Mouse (Mus musculus) CD4-positive helper T cell, adult 2 months (primary cell): ENCODE results near the gene Zpld1.

Experiments
- DNase-seq: peaks from one replicate; pipeline ENCODE4 v3.0.0-alpha.2; 2012; ENCODE audit warnings: low read depth, missing footprints, low spot score

Gene Zpld1

DNA sequence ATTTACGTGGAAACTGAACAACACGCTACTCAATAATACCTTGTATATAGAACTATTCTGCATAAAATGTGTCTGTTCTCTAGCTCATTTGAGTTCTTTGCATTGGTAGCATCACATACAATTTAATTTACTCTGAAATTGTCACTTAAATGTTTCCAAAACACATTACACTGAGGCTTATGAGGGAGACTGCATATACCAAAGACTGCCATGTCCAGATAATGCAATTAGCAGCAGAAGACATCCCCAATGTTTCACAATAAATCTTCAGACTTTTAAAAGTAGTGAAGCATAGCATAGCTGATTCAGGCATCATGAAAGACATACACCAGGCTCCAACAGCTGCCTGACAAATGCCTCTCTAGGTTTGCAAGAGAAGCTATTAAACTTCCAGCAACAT, at the start of gene Zpld1:
Gene Zpld1 (minus strand): TSS at position 101 of the 400 bp plus-strand sequence.
- DNase-seq = no peak

DNA sequence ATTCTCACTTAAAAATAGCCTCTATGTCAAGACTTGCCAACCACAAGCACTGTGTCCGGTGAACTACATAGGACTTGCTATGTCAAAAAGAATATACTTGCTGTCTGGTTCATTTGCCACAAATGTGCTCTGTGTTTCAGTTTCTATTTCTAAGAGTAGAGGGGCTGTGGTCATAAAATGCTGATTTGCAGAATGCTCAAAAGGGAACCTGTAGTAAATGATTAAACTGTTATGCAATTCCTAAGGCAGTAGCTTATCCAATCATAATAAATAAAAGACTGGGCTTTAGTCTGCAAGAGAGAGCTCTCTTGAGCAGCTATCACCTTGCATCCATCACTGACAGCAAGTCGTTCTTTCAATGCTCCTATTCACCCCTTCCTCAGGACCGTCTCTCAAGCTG, 47.9 kb upstream of the Zpld1 start:
- DNase-seq = no peak

DNA sequence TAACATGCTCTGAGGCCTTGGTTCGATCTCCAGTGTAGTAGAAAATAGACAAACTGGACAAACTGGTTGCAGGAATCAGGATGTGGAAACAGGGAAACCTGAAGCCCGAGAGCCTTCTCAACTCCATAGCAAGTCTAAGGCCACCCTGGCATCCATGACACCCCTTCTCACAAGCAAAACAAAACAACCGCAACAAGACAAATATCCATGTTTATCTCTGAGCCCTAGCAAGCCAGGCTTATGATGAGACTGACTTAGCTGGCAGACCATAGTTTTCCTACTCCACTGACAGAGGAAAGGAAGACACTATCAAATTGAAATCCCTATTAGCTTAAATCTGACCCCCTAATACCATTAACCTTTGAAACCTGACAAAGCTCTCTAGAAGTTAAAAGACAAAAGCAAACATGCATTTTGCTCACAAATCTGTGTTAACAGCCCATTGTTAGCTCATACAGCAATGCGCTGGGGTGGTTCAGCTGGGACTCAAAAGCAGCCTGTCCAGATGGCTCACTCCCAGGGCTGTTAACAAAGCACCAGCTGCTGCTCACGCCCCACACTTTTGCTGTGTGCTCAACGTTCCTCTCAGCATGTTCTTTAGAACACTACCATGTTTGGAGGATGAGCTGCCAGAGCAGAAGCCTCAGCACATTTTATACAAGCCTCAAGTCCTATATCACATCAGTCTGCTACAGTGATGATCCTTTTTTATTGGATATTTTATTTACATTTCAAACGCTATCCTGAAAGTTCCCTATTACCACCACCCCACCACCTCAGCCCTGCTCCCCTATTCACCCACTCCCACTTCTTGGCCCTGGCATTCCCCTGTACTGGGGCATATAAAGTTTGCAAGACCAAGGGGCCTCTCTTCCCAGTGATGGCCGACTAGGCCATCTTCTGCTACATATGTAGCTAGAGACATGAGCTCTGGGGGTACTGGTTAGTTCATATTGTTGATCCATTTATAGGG, 24.0 kb upstream of the Zpld1 start:
- no peak for DNase-seq

DNA sequence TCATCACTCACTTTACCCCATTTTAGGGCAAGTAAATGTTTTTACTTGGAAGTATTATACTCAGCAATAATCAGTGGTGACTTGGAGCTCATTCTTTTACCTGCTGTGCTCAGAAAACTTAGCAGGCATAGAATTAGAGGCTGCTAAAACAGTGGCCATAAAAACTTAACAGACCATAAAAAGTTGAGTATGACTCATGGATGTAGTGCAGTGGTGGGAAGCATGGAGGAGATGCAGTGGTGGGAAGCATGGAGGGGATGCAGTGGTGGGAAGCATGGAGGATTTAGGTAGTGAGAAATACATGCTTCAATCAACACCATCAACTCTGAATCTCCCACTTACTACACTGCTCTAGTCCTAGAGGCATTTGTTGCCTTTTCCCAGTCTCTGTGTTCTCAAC, 19.2 kb upstream of the Zpld1 start:
- DNase-seq = no peak

DNA sequence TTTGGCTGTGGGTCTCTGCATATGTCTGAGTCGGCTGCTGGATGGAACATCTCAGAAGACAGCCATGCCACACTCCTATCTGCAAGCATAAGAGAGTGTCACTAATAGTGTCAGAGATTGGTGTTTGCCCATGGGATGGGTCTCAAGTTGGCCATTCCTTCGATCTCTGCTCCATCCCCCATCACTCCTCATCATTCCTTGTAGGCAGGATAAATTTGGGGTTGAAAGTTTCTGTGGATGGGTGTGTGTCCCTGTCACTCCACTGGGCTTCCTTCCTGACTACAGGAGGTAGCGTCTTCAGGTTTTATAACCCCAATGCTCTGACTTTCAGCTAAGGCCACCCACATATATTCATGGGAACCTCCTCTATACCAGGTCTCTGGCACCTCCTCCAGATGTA, 14.3 kb upstream of the Zpld1 start:
- no peak for DNase-seq

DNA sequence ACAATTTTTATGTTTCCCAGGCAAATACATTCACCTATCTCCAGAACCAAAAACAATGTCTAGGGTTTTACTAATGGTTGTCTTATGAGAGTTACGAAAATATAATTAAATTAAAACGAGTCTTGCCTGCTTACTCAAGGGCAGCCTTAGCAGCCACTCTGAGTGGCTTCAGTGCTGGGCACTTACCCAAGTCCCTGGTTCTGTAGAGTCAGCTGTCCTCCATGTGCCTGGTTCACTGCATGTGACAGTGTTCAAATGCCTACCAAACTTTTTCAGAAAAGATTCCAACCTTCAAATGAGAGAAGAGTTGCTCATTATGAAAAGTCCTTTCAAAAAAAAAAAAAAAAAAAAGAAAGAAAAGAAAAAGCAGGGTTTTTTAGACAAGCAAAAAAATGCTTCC, 15.1 kb downstream of the Zpld1 start:
- DNase-seq = no peak

DNA sequence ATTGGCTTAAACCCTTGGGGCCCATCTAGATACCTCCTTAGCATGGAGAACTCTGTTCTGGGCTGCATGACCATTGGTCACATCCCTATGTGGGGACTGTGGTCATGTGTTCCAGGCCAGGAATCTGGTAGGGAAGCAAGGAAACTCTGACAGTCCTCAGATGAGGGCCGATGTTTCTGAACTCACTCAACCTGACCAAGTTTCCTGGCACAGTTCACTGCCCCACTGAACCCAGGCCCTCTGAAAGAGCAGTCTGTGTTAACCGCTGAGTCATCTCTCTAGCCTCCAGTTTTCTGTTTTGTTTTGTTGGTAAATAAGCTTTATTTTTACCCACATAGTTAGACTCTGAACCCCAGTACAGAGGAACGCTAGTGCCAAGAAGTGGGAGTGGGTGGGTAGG, 20.3 kb downstream of the Zpld1 start:
- no peak for DNase-seq

DNA sequence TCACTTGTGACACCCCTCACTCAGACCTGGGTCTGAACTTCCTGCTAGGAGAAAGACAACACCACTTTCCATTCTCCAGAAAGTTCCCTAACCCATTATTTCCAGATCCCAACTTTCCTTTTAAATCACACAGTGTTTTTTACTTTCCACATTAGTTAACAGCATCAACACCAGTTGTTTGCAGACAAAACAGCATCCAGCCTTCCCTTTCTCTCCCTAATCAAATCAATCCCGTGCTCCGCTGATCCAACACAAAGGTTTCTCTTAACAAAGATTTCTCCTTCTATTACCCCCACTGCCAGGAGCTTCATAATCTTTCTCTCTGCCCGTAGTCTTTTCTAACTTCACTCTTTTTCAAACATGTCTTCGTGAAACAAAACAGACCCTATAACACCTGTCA, 32.5 kb downstream of the Zpld1 start:
- DNase-seq = no peak

DNA sequence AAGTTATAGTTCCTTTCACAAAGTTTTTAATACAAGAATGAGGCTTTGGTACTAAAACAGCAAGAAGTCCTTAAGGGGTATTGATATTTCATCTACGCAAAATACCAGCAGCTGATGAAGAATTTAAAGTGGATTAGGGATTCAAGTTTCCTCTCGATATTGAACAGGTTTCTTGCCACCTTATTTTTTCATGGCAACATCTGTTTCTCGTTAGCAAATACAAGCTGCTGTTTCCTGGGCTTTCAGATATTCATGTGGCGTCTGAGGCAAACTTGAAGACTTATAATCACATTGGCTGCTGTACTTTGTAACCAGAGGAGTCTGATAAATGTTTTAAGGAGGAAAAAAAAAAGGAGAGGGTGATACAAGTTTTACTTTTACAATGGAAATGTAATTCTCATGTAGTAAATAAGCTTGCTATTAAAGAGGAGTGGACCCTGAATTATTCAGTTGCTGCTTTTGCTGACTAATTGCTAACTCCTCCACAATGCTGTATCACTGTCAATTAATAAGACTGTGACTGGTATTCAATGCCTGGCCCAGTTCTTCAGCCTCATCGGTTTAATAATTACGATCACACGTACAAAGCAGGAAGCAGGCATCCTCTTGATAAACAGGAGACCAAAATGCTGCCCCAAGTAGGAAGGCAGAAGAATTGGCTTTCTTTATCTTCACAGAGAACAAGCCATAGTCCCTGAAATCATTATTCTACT, 36.8 kb downstream of the Zpld1 start:
- DNase-seq = no peak

DNA sequence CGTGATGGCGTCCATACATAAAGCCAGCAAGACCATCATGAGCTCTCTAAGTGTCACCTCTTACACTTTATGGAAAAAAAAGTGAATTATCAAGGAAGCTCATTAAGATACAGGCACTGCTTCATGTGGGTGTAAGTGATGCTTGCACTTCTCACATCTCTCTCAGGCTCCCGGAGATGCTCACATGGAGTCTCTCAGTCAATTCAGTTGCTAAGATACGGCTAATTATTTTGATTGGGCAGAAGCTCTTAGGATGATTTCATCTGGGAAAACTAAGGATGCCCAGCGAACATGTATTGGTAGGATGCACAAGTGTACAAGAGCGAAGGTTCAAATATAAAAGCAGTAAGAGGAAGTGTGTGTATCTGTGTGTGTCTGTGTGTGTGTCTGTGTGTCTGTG, 38.1 kb downstream of the Zpld1 start:
- no peak for DNase-seq

DNA sequence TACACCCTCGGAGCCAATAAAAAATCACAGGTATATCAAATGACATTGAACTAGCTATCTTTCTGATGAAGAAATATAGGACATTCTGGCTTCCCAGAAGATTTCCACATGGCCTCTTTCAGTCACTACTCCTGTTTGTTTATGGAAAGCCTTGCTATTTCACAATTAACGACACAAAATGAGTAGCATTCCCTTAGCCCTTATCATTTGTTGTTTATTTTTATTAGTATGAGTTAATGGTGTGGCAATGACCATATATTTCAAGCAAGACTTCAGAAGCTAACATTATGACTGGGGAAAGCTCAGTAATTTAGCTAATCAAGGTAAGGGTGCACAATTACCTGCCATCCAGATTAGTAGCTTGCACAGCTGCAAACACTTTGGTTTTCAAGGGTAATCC, 56.8 kb downstream of the Zpld1 start:
- no peak for DNase-seq

DNA sequence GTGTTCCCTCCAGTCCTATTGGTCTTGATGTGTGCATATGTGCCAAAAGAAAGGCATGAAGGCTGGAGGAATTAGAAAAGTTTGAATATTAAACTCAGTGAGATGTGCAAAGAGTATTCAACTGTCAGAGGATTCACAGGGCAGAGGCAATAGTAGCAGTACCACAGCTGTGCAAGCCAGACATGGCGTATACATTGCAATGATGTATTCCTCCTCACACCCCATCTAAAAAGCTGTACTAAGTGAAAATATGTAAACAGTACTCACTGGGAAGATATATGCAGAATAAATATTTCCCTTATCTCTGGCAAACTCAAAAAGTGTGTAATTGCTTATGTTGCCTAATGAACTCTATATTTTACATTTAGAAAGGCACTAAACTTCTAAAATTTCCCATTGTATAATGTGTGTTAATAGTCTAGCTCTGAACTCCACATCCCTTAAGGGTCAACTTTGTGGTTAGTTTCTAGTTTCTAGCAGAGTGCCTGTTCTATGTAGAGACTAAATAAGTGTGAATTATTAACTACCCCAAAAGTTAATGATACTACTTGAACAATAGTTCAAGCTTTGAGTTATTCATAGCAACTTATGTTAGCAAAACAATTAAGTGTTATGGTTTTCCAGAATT, 68.7 kb downstream of the Zpld1 start:
- DNase-seq = no peak

DNA sequence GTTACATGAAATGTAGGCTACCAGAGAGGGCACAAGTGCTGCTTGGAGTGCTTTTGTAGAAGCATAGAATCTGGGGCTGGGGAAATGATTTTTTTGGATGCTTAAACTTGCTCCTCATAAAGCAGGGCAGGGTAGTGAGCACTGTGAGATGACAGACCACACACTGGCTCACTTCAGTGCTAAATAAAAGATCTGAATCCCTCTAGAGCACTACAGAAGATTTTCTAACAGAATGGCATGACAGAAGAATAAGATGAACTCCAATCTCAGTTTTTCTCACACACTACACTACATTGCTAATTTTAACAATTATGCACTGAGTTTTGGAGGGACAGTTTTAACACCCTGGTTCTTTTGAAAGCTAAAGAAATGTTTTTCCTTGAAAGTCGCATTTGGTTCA, 93.8 kb downstream of the Zpld1 start:
- no peak for DNase-seq

DNA sequence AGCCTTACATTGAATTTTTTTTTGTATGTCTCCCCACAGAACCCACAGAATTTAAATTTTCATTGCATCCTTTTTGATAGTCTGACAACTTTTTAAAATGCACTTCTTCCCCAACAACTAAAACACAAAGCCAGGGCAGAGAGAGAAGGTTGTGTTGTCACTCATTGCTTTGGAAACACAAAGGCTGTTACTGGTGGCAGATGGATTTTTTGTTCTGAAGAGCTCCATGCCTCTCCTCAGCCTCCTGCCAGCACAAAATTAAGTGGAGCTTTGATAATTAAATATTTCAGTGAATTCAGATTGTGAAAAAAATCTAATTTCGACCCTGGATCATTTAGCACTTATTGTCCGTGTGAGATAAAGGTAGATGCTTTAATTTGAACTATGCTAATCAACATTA, 107.4 kb downstream of the Zpld1 start:
- no peak for DNase-seq

DNA sequence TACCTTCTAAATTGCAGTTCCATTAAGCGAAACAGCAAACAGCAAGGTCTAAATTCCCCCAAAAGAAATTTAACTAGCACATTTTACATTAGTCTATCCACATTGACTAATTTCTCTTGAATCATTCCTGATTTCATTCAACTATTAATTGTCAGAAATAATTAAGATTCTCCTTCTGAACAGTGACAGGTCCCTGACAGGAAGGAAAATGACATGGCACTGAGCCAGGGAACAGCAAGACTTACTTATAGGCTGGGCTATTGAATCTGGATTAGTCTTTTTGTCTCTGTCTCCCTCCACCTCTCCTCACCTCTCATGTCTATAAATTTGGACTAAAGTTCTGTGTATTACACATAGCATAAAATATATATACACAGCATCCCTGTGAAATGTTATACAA, 112.4 kb downstream of the Zpld1 start:
- no peak for DNase-seq
